Mouse (Mus musculus) heart, postnatal 4 days (tissue): Measurements from ENCODE around the gene Tmem41b. TPM values are rescaled to one million over a fixed set of nuclear protein-coding genes. Genes with fewer than 3 reads are reported as not detected.
A peak's percentile ranks its signal among the peaks of the same experiment; 100 is the strongest.

ENCODE experiments used
- DNase-seq: peaks from one replicate; pipeline ENCODE4 v3.0.0; 2021
- total RNA-seq, 2 experiments: library from RNA; stranded (reverse); gene quantifications; 2 replicates each; pipeline ENCODE4 v1.2.3; 2021

Tmem41b gene
- total RNA-seq, 2 experiments from 2014 or later = 50.9 to 55.2 TPM

GRCm38 (mm10) chr7:109975966-109976715 lies 10.6 kb downstream of the Tmem41b start:
- no peak for DNase-seq

DNA sequence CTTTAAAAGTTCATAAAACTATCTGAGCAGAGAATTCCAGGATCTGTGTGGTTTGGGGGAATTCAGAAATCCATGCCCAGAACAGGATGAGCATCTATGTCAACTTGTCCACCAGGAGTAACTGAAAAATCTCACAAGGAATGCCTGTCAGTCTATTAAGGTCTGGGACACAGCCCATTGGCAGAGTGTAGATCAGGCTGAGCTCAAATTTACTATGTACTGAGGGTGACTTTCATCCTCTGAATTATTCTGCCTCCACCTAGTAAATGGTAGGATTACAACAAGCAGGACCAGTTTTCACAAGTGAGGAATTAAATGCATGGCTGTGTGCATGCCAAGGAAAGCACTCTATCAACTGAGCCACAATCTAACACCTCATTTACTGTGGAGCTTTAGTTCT lies 17.2 kb downstream of the Tmem41b start:
- DNase-seq = no peak

DNA sequence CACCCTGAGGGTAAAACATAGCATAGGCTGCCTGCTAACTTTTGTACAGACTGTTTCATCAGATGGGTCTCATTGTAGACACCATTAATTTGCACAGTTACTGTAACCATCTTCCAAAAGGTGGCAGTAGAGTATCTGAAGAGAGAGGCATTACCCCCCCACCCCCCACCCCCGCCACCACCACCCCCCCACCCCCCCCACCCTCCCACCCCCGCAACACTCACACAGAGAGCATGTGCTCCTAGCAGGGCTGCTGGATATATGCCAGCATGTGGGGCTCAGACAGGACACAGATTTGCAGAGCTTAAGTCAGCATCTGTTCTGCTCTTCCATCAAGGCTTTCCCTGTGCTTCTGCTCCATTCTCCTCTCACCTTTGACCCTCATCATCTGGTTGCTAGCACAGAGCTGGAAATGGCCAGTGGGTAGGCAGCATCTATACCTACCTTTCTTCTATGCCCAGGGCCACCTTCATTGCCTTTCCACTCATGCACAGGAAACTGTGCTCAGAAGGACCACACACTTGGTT lies 17.7 kb downstream of the Tmem41b start:
- DNase-seq = peak; percentile 74

- peak; percentile 64 for DNase-seq
Observed at GRCm38 (mm10) chr7:109967805-109968579, 18.7 kb downstream of the Tmem41b start.

- no peak for DNase-seq
Observed at GRCm38 (mm10) chr7:109965658-109966057, 21.1 kb downstream of the Tmem41b start.

GRCm38 (mm10) chr7:109963707-109964106 lies 23.0 kb downstream of the Tmem41b start:
- DNase-seq = no peak

DNA sequence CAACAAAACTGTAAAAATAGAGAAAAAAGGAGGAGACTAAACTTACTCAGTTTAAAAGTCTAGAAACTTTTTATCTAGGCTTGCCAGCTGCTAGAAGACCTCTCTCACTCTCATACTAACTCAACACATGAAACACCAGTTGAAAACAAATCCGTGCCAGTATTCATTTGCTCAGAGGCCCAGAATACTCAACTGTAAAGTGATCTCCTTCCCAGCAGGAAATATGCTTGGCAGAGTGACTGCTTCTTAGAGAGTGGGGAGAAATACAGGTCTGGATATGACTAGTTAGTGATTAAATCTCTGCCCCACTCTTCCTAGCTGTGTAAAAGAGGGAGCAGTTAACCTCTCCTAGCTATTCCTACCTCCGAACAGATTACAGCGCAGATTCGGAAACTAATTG lies 24.1 kb downstream of the Tmem41b start:
- DNase-seq = no peak

GRCm38 (mm10) chr7:109961570-109961969 lies 25.2 kb downstream of the Tmem41b start:
- no peak for DNase-seq

DNA sequence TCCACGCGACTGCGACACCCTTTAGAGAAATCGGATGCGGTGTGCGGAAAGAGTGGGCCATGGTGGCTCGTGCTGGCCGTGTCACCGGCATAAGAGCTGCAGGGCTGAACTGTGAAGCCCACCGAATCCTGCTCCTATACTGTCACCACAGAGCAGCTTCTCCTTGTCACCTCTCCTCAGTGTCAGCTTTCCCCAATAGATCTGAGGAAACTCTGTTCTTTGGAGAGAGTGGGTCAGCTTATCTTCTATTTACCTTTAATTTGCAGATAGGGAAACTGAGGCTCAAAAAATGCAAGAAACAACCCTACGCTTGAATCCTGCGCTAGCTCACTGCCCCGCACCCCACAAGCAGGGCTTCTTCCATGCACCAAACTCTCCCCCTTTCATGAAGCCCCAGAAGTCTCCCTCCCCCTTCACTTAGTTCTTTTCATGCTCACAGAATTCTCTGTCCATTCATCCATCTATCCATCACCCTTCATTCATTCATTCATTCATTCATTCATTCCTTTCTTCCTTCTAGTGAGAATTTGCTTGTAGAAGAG lies 26.0 kb downstream of the Tmem41b start:
- DNase-seq = no peak

- DNase-seq = peak; percentile 88
Observed at GRCm38 (mm10) chr7:109959716-109960612, 26.8 kb downstream of the Tmem41b start, which contains the start of gene Dennd5a. Gene Dennd5a, minus strand, starts transcription at chr7:109960470.

- DNase-seq = no peak
Observed at GRCm38 (mm10) chr7:109958843-109959715, 27.6 kb downstream of the Tmem41b start.

GRCm38 (mm10) chr7:109957996-109958789 lies 28.5 kb downstream of the Tmem41b start:
- DNase-seq = no peak

DNA sequence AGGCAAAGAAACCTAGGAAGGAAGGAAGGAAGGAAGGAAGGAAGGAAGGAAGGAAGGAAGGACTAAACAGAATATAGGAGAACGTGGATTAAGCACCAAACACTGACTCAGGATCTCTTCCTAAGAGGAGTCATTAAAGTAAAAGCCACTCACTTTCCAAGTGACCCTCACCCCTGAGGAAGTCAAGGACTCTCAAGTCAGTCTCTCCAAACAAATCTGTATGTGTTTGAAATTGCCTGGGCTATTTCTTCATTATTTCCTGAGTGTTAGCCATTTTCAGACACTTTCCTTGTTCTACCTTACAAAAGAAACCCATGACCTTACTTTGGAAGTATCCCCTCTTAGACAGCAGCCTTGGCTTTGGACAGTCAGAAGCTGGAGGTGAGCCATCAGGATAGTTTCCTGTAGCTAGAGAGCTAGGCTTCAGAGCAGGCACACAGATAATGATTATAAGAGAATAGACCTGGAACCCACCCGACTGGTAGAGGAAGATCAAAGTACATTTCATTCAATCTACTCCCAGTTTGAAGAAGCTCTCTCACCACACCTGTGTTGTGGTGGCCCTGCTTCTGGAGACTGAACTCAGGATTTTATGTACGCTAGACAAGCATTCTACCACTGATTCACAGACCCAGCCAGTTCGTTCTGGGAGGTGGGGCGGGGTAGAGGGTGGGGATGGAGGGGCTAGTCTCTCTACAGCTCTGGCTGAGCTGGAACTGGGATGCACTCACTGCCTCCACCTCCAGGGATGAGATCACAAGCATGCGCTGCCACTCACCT lies 31.9 kb downstream of the Tmem41b start:
- no peak for DNase-seq

GRCm38 (mm10) chr7:109951297-109951696 lies 35.4 kb downstream of the Tmem41b start:
- no peak for DNase-seq

DNA sequence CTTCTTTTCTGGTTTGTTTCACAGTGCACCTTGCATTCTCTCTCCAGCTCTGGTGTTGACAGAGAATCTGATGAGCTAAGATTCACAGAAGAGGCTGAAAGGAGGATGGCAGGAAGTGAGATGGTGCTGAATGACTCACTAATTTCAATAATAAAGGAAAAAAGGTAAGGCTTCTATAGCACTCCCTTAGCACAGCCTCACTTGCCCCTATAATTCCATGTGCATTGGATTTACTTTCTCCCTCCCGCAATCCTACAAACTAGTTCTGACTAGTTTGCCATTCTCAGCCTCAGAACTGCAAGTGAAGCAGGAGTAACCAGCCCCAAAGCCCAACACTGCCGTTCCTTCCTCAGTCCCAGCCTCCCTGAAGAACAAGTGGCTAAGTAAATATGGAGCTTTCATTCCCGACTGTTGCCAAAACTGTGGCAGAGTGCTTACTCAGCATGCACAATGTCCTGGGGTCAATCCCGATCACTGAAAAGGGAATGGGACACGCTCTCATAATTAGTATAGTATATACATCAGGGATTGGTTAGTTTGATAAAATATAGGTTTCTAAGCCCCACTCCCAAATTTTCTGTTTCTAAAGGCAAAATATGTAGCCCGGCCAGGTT lies 42.2 kb downstream of the Tmem41b start:
- DNase-seq = no peak

DNA sequence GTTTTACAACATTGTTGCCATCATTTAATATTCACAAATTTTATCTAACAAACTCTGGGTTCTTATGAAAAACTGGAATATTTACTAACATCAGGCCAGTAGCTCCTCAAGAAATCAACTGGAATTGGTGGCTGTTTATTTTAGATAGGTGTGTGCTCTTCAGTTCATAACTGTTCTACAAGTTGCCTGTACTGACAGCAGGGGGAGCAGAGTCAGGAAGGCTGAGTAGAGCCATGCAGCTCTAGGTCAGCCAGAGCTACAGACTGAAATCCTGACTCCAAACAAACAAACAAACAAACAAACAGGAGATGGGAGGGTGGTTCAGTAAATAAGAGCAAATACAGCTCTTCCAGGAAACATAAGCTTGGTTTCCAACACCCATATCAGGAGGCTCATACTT lies 57.1 kb downstream of the Tmem41b start:
- no peak for DNase-seq

DNA sequence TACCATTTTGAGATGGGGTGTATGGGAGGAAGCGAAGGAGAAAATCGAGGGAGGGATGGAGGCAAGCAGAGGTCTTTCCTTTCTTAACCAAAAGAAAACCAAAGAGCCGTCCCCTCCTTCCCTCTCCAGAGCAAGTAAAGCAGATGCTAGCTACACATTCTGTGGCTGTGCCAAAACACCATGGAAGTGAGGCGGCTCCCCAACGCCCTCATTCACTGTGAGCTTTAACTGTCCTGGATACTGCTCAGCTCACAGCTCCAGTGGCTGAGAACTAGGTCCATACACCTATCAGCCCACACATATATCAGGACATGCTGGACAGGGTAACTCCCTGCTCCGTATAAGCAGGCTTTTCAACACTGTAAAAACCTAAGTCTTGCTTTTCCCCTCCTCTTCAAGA lies 58.4 kb downstream of the Tmem41b start:
- DNase-seq = no peak

DNA sequence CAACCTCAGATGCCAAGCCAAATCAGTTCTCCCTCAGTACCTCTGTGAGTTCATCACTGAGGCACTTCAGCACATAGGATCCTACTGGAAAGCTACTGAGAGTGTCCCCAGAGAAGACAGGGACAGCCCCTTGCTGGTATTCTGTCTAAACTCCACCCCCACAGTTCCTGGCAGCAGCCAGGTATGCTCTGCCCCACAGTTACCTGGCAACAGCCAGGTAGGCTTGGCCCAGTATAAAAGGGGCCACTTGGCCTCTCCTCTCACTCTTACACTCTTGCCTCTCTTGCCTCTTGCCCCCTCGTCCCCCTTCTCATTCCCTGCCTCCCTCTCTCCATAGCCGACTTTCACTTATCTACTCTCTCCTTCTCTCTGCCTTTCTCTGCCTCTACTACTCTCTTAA lies 61.8 kb downstream of the Tmem41b start:
- DNase-seq = no peak

DNA sequence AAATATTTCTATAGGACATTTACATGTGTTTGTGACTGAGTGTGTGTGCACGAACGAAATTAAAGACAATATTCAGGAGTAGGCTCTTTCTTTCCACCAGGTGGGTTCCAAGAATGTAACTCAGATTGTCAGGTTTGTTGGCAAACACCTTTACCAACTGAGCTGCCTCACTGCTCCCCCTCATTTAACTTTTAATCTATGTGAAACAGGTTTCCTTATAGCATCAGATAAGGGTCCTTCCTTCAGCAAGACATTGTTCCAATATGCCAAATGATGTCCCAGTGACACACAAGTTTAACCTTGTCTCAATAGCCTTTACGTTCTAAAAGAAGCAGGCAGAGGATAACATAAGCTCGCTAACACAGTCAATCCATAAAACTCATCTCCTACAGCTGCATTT lies 63.8 kb downstream of the Tmem41b start:
- DNase-seq = no peak
